Mouse (Mus musculus) midbrain, postnatal 0 days (tissue): ENCODE data around the gene Rasal2. TPM values are rescaled to one million over a fixed set of nuclear protein-coding genes. Genes with fewer than 3 reads are reported as not detected.

Experiments
- ATAC-seq: fragments of 200-750 bp; cut with Nextera tagmentation; 2 replicates; pipeline ENCODE4 v1.8.0; 2017; ENCODE audit warnings: moderate number of reproducible peaks, mild to moderate bottlenecking, moderate TSS enrichment, moderate library complexity; ENCODE audit not compliant: low FRiP score
- DNase-seq: peaks from one replicate; pipeline ENCODE4 v3.0.0-alpha.2; 2015; ENCODE audit warnings: low spot score
- H3K27ac ChIP-seq: fragments of 300-500 bp; sonication (generic); 2 replicates; pipeline ENCODE4 v1.5.1; 2014; ENCODE audit warnings: low read depth, mild to moderate bottlenecking, low read length, mixed read lengths
- H3K27me3 ChIP-seq: fragments of 300-500 bp; sonication (generic); 2 replicates; pipeline ENCODE4 v1.6.1; 2014; ENCODE audit warnings: low read length, control low read depth, mixed read lengths; ENCODE audit not compliant: insufficient read depth
- H3K36me3 ChIP-seq: fragments of 300-500 bp; sonication (generic); 2 replicates; pipeline ENCODE4 v1.6.1; 2014; ENCODE audit warnings: low read length, control low read depth, mixed read lengths; ENCODE audit not compliant: insufficient read depth
- H3K4me1 ChIP-seq: fragments of 300-500 bp; sonication (generic); 2 replicates; pipeline ENCODE4 v1.6.1; 2014; ENCODE audit warnings: mild to moderate bottlenecking, control low read depth, antibody characterized with exemption, low read length, mixed read lengths; ENCODE audit not compliant: insufficient read depth
- H3K4me2 ChIP-seq: fragments of 300-500 bp; sonication (generic); 2 replicates; pipeline ENCODE4 v1.6.1; 2014; ENCODE audit warnings: low read depth, mild to moderate bottlenecking, low read length, mixed read lengths; ENCODE audit not compliant: poor library complexity, severe bottlenecking
- H3K4me3 ChIP-seq: fragments of 300-500 bp; sonication (generic); 2 replicates; pipeline ENCODE4 v1.5.1; 2014; ENCODE audit warnings: low read depth, mild to moderate bottlenecking, low read length, moderate library complexity
- H3K9ac ChIP-seq: fragments of 300-500 bp; sonication (generic); replicated peaks from 2 replicates; pipeline ENCODE4 v1.6.1; 2014; ENCODE audit warnings: mild to moderate bottlenecking, low read length, moderate library complexity, mixed read lengths; ENCODE audit not compliant: poor library complexity, severe bottlenecking
- H3K9me3 ChIP-seq: fragments of 300-500 bp; sonication (generic); 2 replicates; pipeline ENCODE4 v1.6.1; 2016; ENCODE audit warnings: low read length, control low read depth
- CTCF ChIP-seq: IDR thresholded peaks from 2 replicates; pipeline ENCODE4 v1.5.1; 2016; ENCODE audit warnings: antibody characterized with exemption, mild to moderate bottlenecking
- WGBS: fragments of 180-500 bp; shearing (Covaris S2); extraction: QIAGEN DNeasy Blood & Tissue Kit; methylation state at CpG from one replicate; pipeline ENCODE4 v1.1.7; 2014; 5-methylcytosine and 5-hydroxymethylcytosine counted together
- polyA plus RNA-seq: library from polyadenylated mRNA; unstranded; fragments of >200 nt; fragmentation: Nextera tagmentation; extraction: Ambion mirVana; gene quantifications from 2 replicates; pipeline ENCODE4 v1.2.1, GENCODE M21; 2015
- total RNA-seq: library from RNA; depleted of rRNA; stranded (reverse); fragments of >200 nt; gene quantifications from 2 replicates; pipeline ENCODE4 v1.2.3, GENCODE M21; 2014

Gene Rasal2
- total and polyA plus RNA-seq, 2 experiments from 2014 or later = 36.3 to 41.2 TPM

- Histone ChIP-seq H3K27me3 (no peaks in the 10 kb centered on the region), H3K4me3 (no peak overlapping the region), H3K4me1 (no peaks in the 10 kb centered on the region), H3K27ac (no peak overlapping the region), H3K36me3 (peaks cover 14% of the 10 kb centered on the region), H3K9ac (no peak overlapping the region), H3K9me3 (no peaks in the 10 kb centered on the region), H3K4me2 (no peak overlapping the region)
- TF ChIP-seq CTCF = no peak
- DNase-seq (no peak), ATAC-seq (no peak)
- 73% methylated on average over 1 of the region's 1 CpGs for WGBS
Measured at GRCm38 (mm10) chr1:157137854-157138241, 274.5 kb downstream of the Rasal2 start.

- 79% methylated on average over 9 of the region's 9 CpGs for WGBS
- peak; percentile 46 for TF ChIP-seq CTCF
Measured at GRCm38 (mm10) chr1:157137132-157137853, 275.1 kb downstream of the Rasal2 start.

GRCm38 (mm10) chr1:157128219-157128618, 284.2 kb downstream of the Rasal2 start:
- ATAC-seq = no peak
- H3K27ac ChIP-seq = no peak overlapping the region
- no peak overlapping the region for H3K4me3 ChIP-seq
- TF ChIP-seq CTCF = no peak
- WGBS = 99% methylated on average over 2 of the region's 2 CpGs
- H3K4me2 ChIP-seq = no peak overlapping the region
- no peaks in the 10 kb centered on the region for H3K4me1 ChIP-seq
- H3K27me3 ChIP-seq = no peaks in the 10 kb centered on the region
- H3K9me3 ChIP-seq = no peaks in the 10 kb centered on the region
- no peak overlapping the region for H3K9ac ChIP-seq
- H3K36me3 ChIP-seq = no peaks in the 10 kb centered on the region
- no peak for DNase-seq

More at GRCm38 (mm10) chr1:157137132-157137853, 275.1 kb downstream of the Rasal2 start:
- no peak overlapping the region for H3K9ac ChIP-seq
- H3K4me3 ChIP-seq = no peak overlapping the region
- no peaks in the 10 kb centered on the region for H3K27me3 ChIP-seq
- H3K4me1 ChIP-seq = no peaks in the 10 kb centered on the region
- ATAC-seq (no peak), DNase-seq (peak; percentile 73)
- H3K4me2 ChIP-seq = no peak overlapping the region
- peaks cover 14% of the 10 kb centered on the region for H3K36me3 ChIP-seq
- no peak overlapping the region for H3K27ac ChIP-seq
- H3K9me3 ChIP-seq = no peaks in the 10 kb centered on the region

GRCm38 (mm10) chr1:157123836-157124235, 288.6 kb downstream of the Rasal2 start:
- DNase-seq (no peak), ATAC-seq (no peak)
- Histone ChIP-seq H3K4me1 (no peaks in the 10 kb centered on the region), H3K4me3 (no peak overlapping the region), H3K9ac (no peak overlapping the region), H3K36me3 (no peaks in the 10 kb centered on the region), H3K9me3 (no peaks in the 10 kb centered on the region), H3K27ac (no peak overlapping the region), H3K4me2 (no peak overlapping the region), H3K27me3 (no peaks in the 10 kb centered on the region)
- TF ChIP-seq CTCF = no peak
- 88% methylated on average over 3 of the region's 3 CpGs for WGBS

- H3K9me3 ChIP-seq = no peaks in the 10 kb centered on the region
- TF ChIP-seq CTCF = no peak
- H3K27ac ChIP-seq = no peak overlapping the region
- DNase-seq (no peak), ATAC-seq (no peak)
- H3K27me3 ChIP-seq = no peaks in the 10 kb centered on the region
- no peaks in the 10 kb centered on the region for H3K4me1 ChIP-seq
- no peak overlapping the region for H3K4me2 ChIP-seq
- no peaks in the 10 kb centered on the region for H3K36me3 ChIP-seq
- WGBS = 87% methylated on average over 6 of the region's 6 CpGs
- no peak overlapping the region for H3K9ac ChIP-seq
- H3K4me3 ChIP-seq = no peak overlapping the region
Measured at GRCm38 (mm10) chr1:157119168-157119567, 293.2 kb downstream of the Rasal2 start.

GRCm38 (mm10) chr1:157117440-157117839, 295.0 kb downstream of the Rasal2 start:
- H3K27ac ChIP-seq = no peak overlapping the region
- no peaks in the 10 kb centered on the region for H3K36me3 ChIP-seq
- H3K4me1 ChIP-seq = no peaks in the 10 kb centered on the region
- no peak for TF ChIP-seq CTCF
- H3K4me3 ChIP-seq = no peak overlapping the region
- 89% methylated on average over 3 of the region's 3 CpGs for WGBS
- no peak for DNase-seq
- ATAC-seq = no peak
- no peaks in the 10 kb centered on the region for H3K9me3 ChIP-seq
- H3K27me3 ChIP-seq = no peaks in the 10 kb centered on the region
- H3K4me2 ChIP-seq = no peak overlapping the region
- H3K9ac ChIP-seq = no peak overlapping the region
